Mouse (Mus musculus): ENCODE measurements at regions not wholly inside any gene's neighbourhood (a gene's known extent, or its start where the extent isn't known, plus 50 kb on each side); places are given as distances from the start of the nearest gene placed in this dataset.

DNA sequence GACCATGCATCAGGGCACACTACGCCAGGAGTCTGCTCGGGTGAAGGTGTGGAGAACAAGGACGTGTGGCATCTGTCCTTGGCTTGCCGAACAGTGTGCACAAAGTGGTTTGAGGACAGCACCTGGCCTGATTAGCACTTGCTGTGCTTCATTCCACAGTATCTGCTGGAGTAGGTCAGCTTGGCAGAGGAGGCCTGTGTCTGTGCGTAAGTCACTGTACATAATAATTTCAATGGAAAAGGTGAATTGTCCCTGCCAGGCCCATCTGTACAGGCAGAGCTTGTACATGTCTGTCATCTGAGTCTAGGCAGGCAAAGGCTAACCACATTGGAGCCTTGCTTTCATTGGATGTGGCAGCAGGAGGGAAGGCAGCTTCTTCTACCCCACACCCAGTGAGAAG lies 979.5 kb upstream of the Car8 start:
- DNase-seq (ENCODE audit: low spot score): peak; percentile 16
- no peaks in the 10 kb centered on the region for H3K27me3 ChIP-seq (ENCODE audit: insufficient read depth, low read length)
- TF ChIP-seq CTCF (IDR thresholded peaks at IDR 0.05; ENCODE audit: low read depth): no peak
- no peak overlapping the region for H3K27ac ChIP-seq
- peak; percentile 46; the same call in 1 of the 2 replicates for ATAC-seq
- 78% methylated on average over 5 of the region's 5 CpGs for whole genome bisulfite sequencing
- H3K4me2 ChIP-seq (ENCODE audit: low read depth, low read length): no peak overlapping the region
- no peaks in the 10 kb centered on the region for H3K9me3 ChIP-seq (ENCODE audit: low read length)
- H3K36me3 ChIP-seq (ENCODE audit: insufficient read depth, low read length): no peaks in the 10 kb centered on the region
- H3K4me1 ChIP-seq (ENCODE audit: insufficient read depth, low read length): no peaks in the 10 kb centered on the region
- no peak overlapping the region for H3K9ac ChIP-seq (replicated peaks; ENCODE audit: low read length)
- H3K4me3 ChIP-seq (ENCODE audit: low read length): no peak overlapping the region

DNA sequence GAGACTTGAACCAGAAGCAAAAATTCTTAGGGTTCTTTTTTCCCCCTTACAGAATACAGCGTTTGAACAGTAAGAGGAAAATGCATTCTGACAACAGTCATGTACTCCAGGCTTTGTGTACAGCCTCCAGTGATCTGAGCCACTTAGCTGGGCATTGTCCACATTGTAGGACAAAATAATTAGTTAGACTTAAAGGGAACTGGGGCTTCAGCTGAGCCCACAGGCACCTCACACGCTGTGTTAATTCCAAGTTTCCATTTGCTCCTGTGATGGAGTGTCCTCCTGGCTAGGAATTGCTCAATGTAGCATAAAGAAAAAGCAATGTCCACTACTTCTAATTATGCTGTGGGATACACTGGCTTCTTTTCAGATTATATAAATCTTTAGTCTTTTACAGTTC lies 969.8 kb upstream of the Car8 start:
- ATAC-seq: no peak
- Histone ChIP-seq H3K27ac (no peak overlapping the region), H3K27me3 (ENCODE audit: insufficient read depth, low read length) (no peaks in the 10 kb centered on the region), H3K4me3 (ENCODE audit: low read length) (no peak overlapping the region), H3K4me1 (ENCODE audit: insufficient read depth, low read length) (no peaks in the 10 kb centered on the region), H3K4me2 (ENCODE audit: low read depth, low read length) (no peak overlapping the region), H3K36me3 (ENCODE audit: insufficient read depth, low read length) (no peaks in the 10 kb centered on the region), H3K9me3 (ENCODE audit: low read length) (no peaks in the 10 kb centered on the region), H3K9ac (replicated peaks; ENCODE audit: low read length) (no peak overlapping the region)
- no peak for TF ChIP-seq CTCF (IDR thresholded peaks at IDR 0.05; ENCODE audit: low read depth)
- no peak for DNase-seq (ENCODE audit: low spot score)
- 61% methylated on average over 2 of the region's 2 CpGs for WGBS

DNA sequence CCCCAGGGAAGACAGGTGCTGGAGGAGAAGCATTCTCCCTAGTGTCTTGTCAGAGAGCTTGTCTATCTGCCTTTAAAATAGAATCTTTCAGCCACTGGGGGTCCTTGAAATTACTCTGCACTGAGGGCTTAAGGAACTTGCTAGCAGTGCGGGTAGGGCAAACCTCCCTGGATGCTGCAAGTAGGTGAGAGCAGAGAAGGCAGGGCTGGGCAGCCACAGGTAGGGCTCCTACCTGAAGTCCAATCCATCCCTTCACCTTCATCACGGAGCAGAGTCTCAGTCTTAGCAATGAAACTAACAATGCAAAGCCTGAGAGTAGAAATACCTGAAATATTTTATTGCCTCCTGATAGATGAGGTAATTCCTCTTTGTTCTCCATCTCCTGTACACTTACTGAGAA lies 961.2 kb upstream of the Car8 start:
- Histone ChIP-seq H3K27me3 (ENCODE audit: insufficient read depth, low read length) (no peaks in the 10 kb centered on the region), H3K9ac (replicated peaks; ENCODE audit: low read length) (no peak overlapping the region), H3K9me3 (ENCODE audit: low read length) (no peaks in the 10 kb centered on the region), H3K4me1 (ENCODE audit: insufficient read depth, low read length) (no peaks in the 10 kb centered on the region), H3K4me2 (ENCODE audit: low read depth, low read length) (no peak overlapping the region), H3K4me3 (ENCODE audit: low read length) (no peak overlapping the region), H3K36me3 (ENCODE audit: insufficient read depth, low read length) (no peaks in the 10 kb centered on the region), H3K27ac (no peak overlapping the region)
- ATAC-seq: no peak
- WGBS: 66% methylated on average over 2 of the region's 2 CpGs
- DNase-seq (ENCODE audit: low spot score): no peak
- no peak for TF ChIP-seq CTCF (IDR thresholded peaks at IDR 0.05; ENCODE audit: low read depth)

DNA sequence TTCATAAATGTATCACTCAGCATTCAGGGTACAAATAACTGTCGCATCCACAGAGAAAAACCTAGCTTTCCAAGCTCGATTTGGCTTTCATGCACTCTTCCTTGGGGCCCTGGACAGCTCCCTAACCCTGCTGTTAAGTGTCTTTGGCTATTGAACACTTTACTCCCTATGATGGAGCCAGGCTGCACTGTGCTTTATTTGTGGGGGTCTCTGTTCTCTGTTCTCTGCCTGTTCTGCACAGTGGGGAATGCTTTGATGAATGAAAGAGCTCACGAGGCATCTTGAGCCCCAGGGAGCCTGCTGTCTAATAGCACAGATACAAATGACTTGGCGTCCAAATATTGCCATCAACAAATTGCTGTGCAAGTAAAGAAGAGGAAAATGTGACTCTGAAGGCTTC lies 957.6 kb upstream of the Car8 start:
- 22% methylated on average over 4 of the region's 4 CpGs for WGBS

DNA sequence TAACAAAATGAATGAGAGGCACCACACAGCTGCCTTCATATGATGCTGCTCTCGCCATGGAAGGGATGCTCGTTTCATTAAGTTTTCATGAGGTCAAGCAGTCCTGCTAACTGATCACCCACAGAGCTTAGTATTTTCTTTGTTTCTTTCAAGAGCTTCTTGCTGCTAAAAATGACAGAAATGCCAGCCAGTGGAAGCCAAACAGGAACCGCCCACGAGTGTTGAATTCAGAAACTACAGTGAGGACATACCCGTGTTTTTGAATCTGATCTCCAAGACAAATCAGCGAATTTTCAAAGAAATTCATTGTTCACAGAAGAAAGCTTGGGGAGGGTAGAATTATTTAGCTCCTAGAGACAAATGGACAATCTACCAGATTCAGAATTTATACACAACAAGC lies 954.3 kb upstream of the Car8 start:
- H3K27ac ChIP-seq: no peak overlapping the region
- no peak overlapping the region for H3K4me3 ChIP-seq (ENCODE audit: low read length)
- H3K4me1 ChIP-seq (ENCODE audit: insufficient read depth, low read length): no peaks in the 10 kb centered on the region
- H3K4me2 ChIP-seq (ENCODE audit: low read depth, low read length): no peak overlapping the region
- no peaks in the 10 kb centered on the region for H3K27me3 ChIP-seq (ENCODE audit: insufficient read depth, low read length)
- H3K9ac ChIP-seq (replicated peaks; ENCODE audit: low read length): no peak overlapping the region
- no peak for TF ChIP-seq CTCF (IDR thresholded peaks at IDR 0.05; ENCODE audit: low read depth)
- DNase-seq (ENCODE audit: low spot score): no peak
- no peaks in the 10 kb centered on the region for H3K9me3 ChIP-seq (ENCODE audit: low read length)
- whole genome bisulfite sequencing: 39% methylated on average over 6 of the region's 6 CpGs
- H3K36me3 ChIP-seq (ENCODE audit: insufficient read depth, low read length): no peaks in the 10 kb centered on the region
- ATAC-seq: no peak

More for the DNA sequence above, 957.6 kb upstream of the Car8 start:
- no peaks in the 10 kb centered on the region for H3K4me1 ChIP-seq (ENCODE audit: insufficient read depth, low read length)
- H3K36me3 ChIP-seq (ENCODE audit: insufficient read depth, low read length): no peaks in the 10 kb centered on the region
- no peaks in the 10 kb centered on the region for H3K27me3 ChIP-seq (ENCODE audit: insufficient read depth, low read length)
- H3K4me2 ChIP-seq (ENCODE audit: low read depth, low read length): no peak overlapping the region
- H3K9ac ChIP-seq (replicated peaks; ENCODE audit: low read length): no peak overlapping the region
- no peak overlapping the region for H3K27ac ChIP-seq
- 0 out of 2 replicates have a peak, but pooled peaks have one; percentile 15 for ATAC-seq
- no peaks in the 10 kb centered on the region for H3K9me3 ChIP-seq (ENCODE audit: low read length)
- no peak overlapping the region for H3K4me3 ChIP-seq (ENCODE audit: low read length)
- DNase-seq (ENCODE audit: low spot score): peak; percentile 7
- no peak for TF ChIP-seq CTCF (IDR thresholded peaks at IDR 0.05; ENCODE audit: low read depth)

DNA sequence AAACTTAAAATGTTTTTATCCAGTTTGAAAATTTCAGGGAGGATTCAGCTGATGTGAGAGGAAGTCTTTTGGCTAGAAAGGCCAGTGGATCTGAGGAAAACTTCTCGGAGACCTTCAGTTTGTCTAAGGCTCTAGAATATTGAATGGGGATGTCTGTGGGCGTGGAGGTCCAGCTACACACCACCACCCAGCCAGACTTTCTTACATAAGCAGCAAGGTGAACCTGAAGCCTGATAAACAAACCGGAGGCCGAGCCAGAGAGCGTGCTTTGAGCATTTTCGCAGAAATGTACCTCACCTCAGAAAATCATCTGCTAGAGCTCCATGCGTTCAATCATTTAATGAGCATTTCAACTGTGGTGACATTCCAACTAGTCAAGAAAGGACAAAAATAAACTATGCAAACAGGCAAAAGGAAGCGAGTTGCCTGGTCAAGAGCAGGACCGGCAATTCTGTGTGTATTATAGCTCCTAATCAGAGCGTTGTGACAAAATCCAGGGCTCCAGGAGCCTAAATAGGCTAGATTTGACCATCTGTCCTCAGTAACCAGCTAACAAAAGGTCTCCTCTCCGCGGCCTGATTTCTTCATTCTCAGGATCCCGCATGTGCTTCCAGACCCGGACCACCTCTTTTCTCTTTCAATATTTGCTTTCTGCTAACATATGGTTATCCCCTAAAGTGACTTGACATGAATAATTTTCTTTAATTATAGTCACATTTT lies 946.5 kb upstream of the Car8 start:
- 50% methylated on average over 14 of the region's 14 CpGs for WGBS
- DNase-seq (ENCODE audit: low spot score) (no peak), ATAC-seq (0 out of 2 replicates have a peak, but pooled peaks have one; percentile 6)
- no peak for TF ChIP-seq CTCF (IDR thresholded peaks at IDR 0.05; ENCODE audit: low read depth)
- Histone ChIP-seq H3K9ac (replicated peaks; ENCODE audit: low read length) (no peak overlapping the region), H3K4me2 (ENCODE audit: low read depth, low read length) (peak overlapping the region; percentile 51), H3K36me3 (ENCODE audit: insufficient read depth, low read length) (no peaks in the 10 kb centered on the region), H3K27ac (no peak overlapping the region; the same call in 1 of the 2 replicates), H3K9me3 (ENCODE audit: low read length) (no peaks in the 10 kb centered on the region), H3K4me1 (ENCODE audit: insufficient read depth, low read length) (peaks cover 5% of the 10 kb centered on the region; the same call in 1 of the 2 replicates), H3K27me3 (ENCODE audit: insufficient read depth, low read length) (no peaks in the 10 kb centered on the region), H3K4me3 (ENCODE audit: low read length) (no peak overlapping the region)

Data from hindbrain, postnatal 0 days (tissue).